Mouse (Mus musculus) forebrain, embryonic 16.5 days (tissue): Measurements from ENCODE around the gene Dnajb13. TPM values are rescaled to one million over a fixed set of nuclear protein-coding genes. Genes with fewer than 3 reads are reported as not detected.

Source experiments
- ATAC-seq: fragments of 200-750 bp; cut with Nextera tagmentation; 2 replicates; pipeline ENCODE4 v1.8.0; 2017; ENCODE audit warnings: mild to moderate bottlenecking, moderate library complexity
- H3K27ac ChIP-seq: fragments of 300-500 bp; sonication (generic); 2 replicates; pipeline ENCODE4 v1.5.1; 2014; ENCODE audit warnings: low read length, control low read depth
- H3K27me3 ChIP-seq: fragments of 300-500 bp; sonication (generic); replicated peaks from 2 replicates; pipeline ENCODE4 v1.6.1; 2014; ENCODE audit warnings: low read length; ENCODE audit not compliant: control insufficient read depth, insufficient read depth
- H3K36me3 ChIP-seq: fragments of 300-500 bp; sonication (generic); 2 replicates; pipeline ENCODE4 v1.6.1; 2014; ENCODE audit not compliant: control insufficient read depth, insufficient read depth
- H3K4me1 ChIP-seq: fragments of 300-500 bp; sonication (generic); replicated peaks from 2 replicates; pipeline ENCODE4 v1.6.1; 2014; ENCODE audit warnings: low read length; ENCODE audit not compliant: control insufficient read depth, insufficient read depth
- H3K4me2 ChIP-seq: fragments of 300-500 bp; sonication (generic); 2 replicates; pipeline ENCODE4 v1.6.1; 2014; ENCODE audit warnings: mild to moderate bottlenecking, low read length, control low read depth
- H3K4me3 ChIP-seq: fragments of 300-500 bp; sonication (generic); replicated peaks from 2 replicates; pipeline ENCODE4 v1.5.1; 2014; ENCODE audit warnings: mild to moderate bottlenecking, low read length, control low read depth
- H3K9ac ChIP-seq: fragments of 300-500 bp; sonication (generic); replicated peaks from 2 replicates; pipeline ENCODE4 v1.6.1; 2014; ENCODE audit warnings: low read depth, low read length, control low read depth
- H3K9me3 ChIP-seq: fragments of 300-500 bp; sonication (generic); 2 replicates; pipeline ENCODE4 v1.6.1; 2016; ENCODE audit warnings: low read length; ENCODE audit not compliant: control insufficient read depth
- WGBS: fragments of 180-500 bp; shearing (Covaris S2); extraction: QIAGEN DNeasy Blood & Tissue Kit; methylation state at CpG from one replicate; pipeline ENCODE4 v1.1.7; 2014; 5-methylcytosine and 5-hydroxymethylcytosine counted together
- polyA plus RNA-seq: library from polyadenylated mRNA; unstranded; fragments of >200 nt; fragmentation: Nextera tagmentation; extraction: Ambion mirVana; gene quantifications from 2 replicates; pipeline ENCODE4 v1.2.1, GENCODE M21; 2015

Gene Dnajb13
- polyA plus RNA-seq, 1 experiment from 2014 or later = 3.3 TPM

DNA sequence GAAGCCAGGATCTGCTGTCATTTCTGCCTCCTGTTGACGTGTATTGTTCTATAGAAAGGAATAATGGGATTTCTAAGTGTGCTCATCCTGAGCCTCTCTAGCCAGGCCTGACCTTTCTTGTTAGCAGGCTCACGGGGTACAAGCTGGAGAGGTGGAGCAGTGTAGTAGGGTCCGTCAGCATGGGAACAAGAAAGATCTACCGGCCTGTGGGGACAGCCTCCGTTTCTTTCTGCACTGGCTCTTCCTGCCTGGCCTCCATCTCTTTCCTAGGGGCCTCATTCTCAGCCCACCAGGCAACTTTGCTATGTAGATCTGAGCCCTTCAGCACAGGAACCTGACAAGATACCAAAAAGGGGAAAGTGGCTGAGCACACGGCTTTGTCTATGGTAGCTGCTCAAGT, 46.0 kb downstream of the Dnajb13 start:
- Histone ChIP-seq H3K9ac (no peak overlapping the region), H3K27ac (no peak overlapping the region), H3K36me3 (peaks cover 9% of the 10 kb centered on the region; the same call in 1 of the 2 replicates), H3K4me3 (no peak overlapping the region), H3K4me1 (no peaks in the 10 kb centered on the region), H3K9me3 (no peaks in the 10 kb centered on the region), H3K4me2 (no peak overlapping the region), H3K27me3 (no peaks in the 10 kb centered on the region)
- ATAC-seq = no peak
- 92% methylated on average over 6 of the region's 6 CpGs for WGBS

DNA sequence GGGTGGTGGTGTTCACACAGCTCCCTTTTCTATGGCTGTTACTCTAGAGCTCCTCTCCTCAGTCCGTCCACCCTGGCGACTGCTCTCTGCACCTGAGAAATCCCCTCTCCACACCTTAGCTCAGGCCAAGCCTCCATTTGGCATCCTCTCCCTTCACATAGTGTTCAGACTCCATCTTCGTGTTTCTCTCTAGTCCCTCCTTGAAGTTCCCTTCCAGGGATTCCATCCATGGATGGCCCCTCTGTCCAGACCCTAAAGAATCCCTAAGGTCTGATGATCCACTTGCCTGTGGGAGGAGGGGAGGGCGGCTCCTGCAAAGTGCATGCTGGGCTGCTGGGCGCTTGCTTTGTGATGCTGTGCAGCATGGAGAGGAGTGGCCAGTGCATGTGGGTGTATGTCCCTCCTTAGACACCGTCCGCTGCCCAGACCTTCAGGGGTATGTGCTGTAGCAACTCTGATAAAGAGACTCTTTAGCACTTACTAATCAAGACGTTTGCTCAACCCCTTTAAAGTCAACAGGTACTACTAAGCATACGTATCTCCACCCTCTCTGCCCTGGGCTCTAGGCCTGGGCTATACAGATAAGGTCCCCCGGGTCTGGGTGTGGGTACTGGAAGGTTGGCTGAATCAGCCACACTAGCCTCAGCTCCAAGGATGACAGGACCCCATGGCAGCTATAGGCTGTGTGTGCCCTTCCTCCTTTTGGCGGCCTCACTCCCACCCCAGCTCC, 47.8 kb downstream of the Dnajb13 start:
- Histone ChIP-seq H3K4me2 (no peak overlapping the region), H3K27me3 (no peaks in the 10 kb centered on the region), H3K36me3 (peaks cover 11% of the 10 kb centered on the region; the same call in 1 of the 2 replicates), H3K27ac (no peak overlapping the region), H3K4me1 (no peaks in the 10 kb centered on the region), H3K9ac (no peak overlapping the region), H3K4me3 (no peak overlapping the region), H3K9me3 (no peaks in the 10 kb centered on the region)
- WGBS = 90% methylated on average over 11 of the region's 11 CpGs
- ATAC-seq = no peak

DNA sequence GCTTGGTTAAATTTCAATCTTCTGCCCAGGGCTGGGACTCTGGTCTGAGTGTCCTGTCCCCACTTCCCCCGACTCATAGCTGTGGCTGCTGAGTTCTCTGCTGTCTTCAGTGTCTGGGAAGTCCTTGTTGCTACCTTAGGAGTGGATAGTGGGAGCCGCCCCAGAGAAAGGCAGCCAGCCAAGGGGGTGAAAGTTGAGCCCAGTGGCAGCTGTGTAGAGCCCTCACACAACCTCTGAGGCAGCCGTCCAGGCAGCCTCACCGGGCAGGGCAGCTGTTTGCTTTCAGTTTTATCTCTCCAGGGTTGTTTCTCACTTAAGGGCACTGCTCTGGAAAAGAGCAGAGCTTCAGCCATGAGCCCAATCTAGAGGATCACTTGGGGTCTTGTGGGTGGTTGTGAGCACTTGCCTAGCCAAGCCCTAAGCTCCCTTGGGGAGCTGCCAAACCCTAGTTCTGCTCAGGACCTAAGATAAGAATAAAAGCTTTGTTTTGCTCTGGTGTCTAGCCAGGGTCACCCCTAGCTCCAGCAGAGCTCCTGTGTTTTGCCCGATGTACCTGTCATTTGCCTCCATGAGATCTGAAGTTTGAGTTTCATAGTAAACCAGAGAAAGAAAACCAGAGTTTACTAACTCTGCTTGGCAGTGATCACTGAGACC, 49.0 kb downstream of the Dnajb13 start:
- Histone ChIP-seq H3K4me3 (no peak overlapping the region), H3K9ac (no peak overlapping the region), H3K4me2 (no peak overlapping the region), H3K4me1 (no peaks in the 10 kb centered on the region), H3K36me3 (peaks cover 11% of the 10 kb centered on the region; the same call in 1 of the 2 replicates), H3K9me3 (no peaks in the 10 kb centered on the region), H3K27me3 (no peaks in the 10 kb centered on the region), H3K27ac (no peak overlapping the region)
- ATAC-seq = no peak
- 60% methylated on average over 5 of the region's 5 CpGs for WGBS

DNA sequence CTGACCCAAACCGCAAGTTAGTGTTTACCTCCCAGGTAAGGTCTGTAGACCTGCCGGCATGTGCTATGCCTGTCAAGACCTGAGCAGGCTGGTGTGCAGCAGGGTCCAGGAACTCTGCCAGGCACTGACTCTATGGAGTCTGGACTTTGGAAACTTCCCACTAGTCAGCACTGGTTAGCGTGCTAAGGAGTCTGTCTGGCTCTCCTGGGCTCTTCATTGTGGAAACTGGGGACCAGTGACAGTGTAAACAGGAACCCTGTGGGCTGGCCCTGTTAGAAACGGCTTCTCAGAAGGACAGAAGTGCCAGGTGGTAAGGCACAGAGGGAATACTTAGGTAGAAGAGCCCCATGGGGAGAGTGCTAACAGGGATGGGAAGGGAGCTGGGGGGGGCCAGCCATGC, 49.5 kb downstream of the Dnajb13 start:
- H3K9ac ChIP-seq = no peak overlapping the region
- no peak overlapping the region for H3K4me3 ChIP-seq
- H3K36me3 ChIP-seq = peaks cover 13% of the 10 kb centered on the region
- H3K4me2 ChIP-seq = no peak overlapping the region
- no peaks in the 10 kb centered on the region for H3K4me1 ChIP-seq
- ATAC-seq = no peak
- no peaks in the 10 kb centered on the region for H3K27me3 ChIP-seq
- no peak overlapping the region for H3K27ac ChIP-seq
- WGBS = 86% methylated on average over 4 of the region's 4 CpGs
- no peaks in the 10 kb centered on the region for H3K9me3 ChIP-seq

DNA sequence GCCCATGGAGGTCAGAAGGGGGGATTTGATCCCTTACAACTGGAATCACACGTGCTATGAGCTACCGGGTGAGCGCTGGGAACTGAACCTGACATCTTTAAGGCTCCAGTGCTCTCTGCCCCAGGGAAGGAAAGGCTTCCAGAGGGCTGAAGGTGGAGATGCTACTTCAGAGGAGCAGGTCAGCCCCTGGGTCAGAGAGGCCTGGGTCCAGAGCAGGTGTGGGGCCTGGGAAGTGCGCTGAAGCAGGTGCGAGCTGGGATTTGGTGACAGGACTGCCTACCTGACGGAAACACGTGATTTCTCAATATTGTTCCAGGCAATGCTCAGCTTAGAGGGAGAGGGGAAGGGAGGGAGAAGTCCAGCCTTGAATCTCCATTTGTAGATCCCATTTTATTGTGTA, 50.5 kb downstream of the Dnajb13 start:
- peaks cover 16% of the 10 kb centered on the region for H3K36me3 ChIP-seq
- WGBS = 92% methylated on average over 7 of the region's 7 CpGs
- no peak for ATAC-seq

DNA sequence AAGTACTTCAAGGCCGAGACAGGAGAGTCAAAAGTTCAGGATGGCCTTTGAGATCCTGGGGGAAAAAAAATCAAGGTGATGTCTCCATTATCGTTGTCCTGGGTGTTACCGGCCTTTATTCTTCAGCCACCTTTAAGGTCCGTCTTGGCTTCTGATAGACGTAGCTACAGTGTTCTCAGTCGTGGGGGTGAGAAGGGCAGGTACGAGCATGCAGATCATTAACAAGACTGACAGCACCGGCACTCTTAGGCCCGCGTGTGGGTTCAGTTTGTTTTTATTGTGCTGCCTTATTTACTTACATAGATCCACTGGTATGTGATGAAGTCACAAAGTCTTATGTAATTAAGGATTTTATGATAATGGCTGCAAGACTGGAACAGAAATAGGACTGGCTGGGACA, 51.0 kb downstream of the Dnajb13 start:
- H3K36me3 ChIP-seq = peaks cover 16% of the 10 kb centered on the region
- no peaks in the 10 kb centered on the region for H3K4me1 ChIP-seq
- H3K27me3 ChIP-seq = no peaks in the 10 kb centered on the region
- H3K9ac ChIP-seq = no peak overlapping the region
- H3K27ac ChIP-seq = no peak overlapping the region
- no peak overlapping the region for H3K4me3 ChIP-seq
- WGBS = 94% methylated on average over 10 of the region's 10 CpGs
- no peaks in the 10 kb centered on the region for H3K9me3 ChIP-seq
- no peak overlapping the region for H3K4me2 ChIP-seq
- no peak for ATAC-seq

More for the DNA sequence above, 50.5 kb downstream of the Dnajb13 start:
- Histone ChIP-seq H3K9ac (no peak overlapping the region), H3K4me1 (no peaks in the 10 kb centered on the region), H3K4me3 (no peak overlapping the region), H3K4me2 (no peak overlapping the region), H3K9me3 (no peaks in the 10 kb centered on the region), H3K27me3 (no peaks in the 10 kb centered on the region), H3K27ac (no peak overlapping the region)

DNA sequence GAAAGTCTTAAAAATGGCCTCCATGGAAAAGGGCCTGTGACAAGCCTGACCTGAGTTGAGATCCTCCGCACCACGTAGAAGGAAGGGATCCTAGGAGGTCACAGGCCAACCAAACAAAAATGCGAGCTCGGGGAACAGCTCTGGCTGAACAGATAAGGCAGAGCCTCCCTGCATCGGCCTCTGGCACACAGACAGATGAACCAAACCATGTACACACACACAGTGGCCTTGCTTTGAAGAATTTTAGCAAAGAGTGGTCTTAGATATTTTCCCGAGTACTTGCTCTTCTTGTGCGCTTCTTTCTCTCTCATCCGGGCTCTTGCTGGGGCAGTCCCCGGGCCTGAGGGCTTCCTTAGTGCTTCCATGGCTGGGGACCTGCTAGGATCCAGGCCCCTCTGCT, 51.6 kb downstream of the Dnajb13 start:
- Histone ChIP-seq H3K9me3 (no peaks in the 10 kb centered on the region), H3K27me3 (no peaks in the 10 kb centered on the region), H3K4me3 (no peak overlapping the region), H3K4me1 (no peaks in the 10 kb centered on the region), H3K4me2 (no peak overlapping the region), H3K36me3 (peaks cover 16% of the 10 kb centered on the region), H3K27ac (no peak overlapping the region), H3K9ac (no peak overlapping the region)
- 93% methylated on average over 9 of the region's 9 CpGs for WGBS
- no peak for ATAC-seq

DNA sequence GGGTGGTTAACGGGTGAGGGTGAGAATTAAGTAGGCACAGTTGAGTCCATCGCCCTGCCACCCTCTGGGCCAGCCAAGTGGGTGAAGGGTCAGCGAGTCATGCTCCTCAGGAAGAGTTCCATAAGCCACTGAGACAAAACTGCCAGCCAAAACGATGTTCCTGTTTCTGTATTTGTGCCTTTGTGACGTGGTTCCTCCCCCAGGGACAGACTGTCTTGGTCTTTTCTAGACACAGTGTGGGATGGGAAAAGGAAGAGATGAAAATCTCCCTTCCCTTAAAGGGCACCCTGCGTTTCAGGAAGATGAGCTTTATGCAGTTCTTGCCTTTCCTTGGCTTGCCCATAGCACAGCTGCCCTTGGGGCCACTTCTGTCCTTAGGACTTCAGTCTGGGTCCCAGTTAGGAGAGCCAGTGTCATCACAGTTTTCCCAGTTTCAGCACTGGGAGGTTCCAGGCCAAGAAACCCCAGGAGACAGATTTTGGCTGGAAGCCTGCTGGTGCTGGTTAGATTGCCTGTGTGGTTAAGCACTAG, 53.1 kb downstream of the Dnajb13 start:
- peaks cover 17% of the 10 kb centered on the region for H3K36me3 ChIP-seq
- H3K4me1 ChIP-seq = no peaks in the 10 kb centered on the region
- WGBS = 88% methylated on average over 6 of the region's 6 CpGs
- no peak overlapping the region for H3K27ac ChIP-seq
- H3K9ac ChIP-seq = no peak overlapping the region
- H3K27me3 ChIP-seq = no peaks in the 10 kb centered on the region
- no peak overlapping the region for H3K4me3 ChIP-seq
- ATAC-seq = no peak
- H3K9me3 ChIP-seq = no peaks in the 10 kb centered on the region
- H3K4me2 ChIP-seq = no peak overlapping the region

DNA sequence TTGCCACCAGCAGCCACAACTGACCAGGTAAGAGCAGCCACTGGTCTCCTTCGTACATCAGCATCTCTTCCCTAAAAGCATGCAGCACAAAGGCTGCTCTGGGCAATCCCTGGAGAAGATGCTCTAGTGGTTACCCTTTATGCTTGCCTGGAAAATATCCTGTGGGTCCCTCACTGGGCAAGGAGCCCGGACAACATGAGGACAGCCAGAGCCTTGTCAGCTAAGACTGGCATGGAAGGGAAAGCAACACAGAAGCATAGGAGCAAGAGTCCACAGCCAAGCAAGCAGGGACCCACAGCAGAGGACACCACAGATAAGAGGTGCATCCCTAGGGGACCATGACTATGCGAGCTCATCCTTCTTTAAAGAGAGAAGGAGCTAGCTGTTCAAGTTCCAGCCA, 54.9 kb downstream of the Dnajb13 start:
- ATAC-seq = no peak
- Histone ChIP-seq H3K9ac (no peak overlapping the region), H3K27ac (no peak overlapping the region), H3K4me2 (no peak overlapping the region), H3K36me3 (peaks cover 26% of the 10 kb centered on the region), H3K4me1 (no peaks in the 10 kb centered on the region), H3K9me3 (no peaks in the 10 kb centered on the region), H3K27me3 (no peaks in the 10 kb centered on the region), H3K4me3 (no peak overlapping the region)
- WGBS = 95% methylated on average over 3 of the region's 3 CpGs
